Mouse (Mus musculus) embryo, embryonic 11 days (tissue): ENCODE data around the gene Cox7a1.
"Not testable (repeated sequence)": the region's sequence is repeated elsewhere in the genome, so short reads cannot be mapped to it uniquely, and the experiment has no call there.

Experiments used
- DNase-seq: peaks from one replicate; pipeline ENCODE4 v3.0.0-alpha.2; 2015

Gene Cox7a1

DNA sequence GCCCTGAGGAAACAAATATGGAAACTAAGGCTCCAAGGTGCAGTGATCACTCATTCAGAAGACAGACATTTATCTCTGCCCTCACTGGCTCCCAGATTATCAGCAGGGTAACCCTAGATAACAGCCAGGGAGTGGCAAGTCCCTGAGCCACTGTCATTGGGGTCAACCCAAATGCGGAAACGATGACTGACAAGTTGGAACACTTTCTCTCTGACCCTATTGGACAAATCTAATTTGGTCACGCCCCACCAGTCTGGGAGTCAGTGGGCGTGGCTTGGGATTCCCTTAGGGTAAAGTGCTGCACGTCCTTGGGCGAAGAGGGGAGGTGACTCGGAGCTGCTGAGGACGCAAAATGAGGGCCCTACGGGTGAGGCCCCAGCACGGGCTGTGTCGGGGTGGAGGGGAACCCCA lies at the start of gene Cox7a1:
Gene Cox7a1, plus strand, starts transcription at position 266 of the 411 bp plus-strand sequence.
- DNase-seq: peak; percentile 88

- no peak for DNase-seq
Measured at GRCm38 (mm10) chr7:30136826-30137225, 47.1 kb upstream of the Cox7a1 start.

GRCm38 (mm10) chr7:30143170-30143554 lies 40.8 kb upstream of the Cox7a1 start:
- DNase-seq: no peak

GRCm38 (mm10) chr7:30143555-30144209 lies 40.3 kb upstream of the Cox7a1 start:
- peak; percentile 95 for DNase-seq

GRCm38 (mm10) chr7:30147011-30147410 lies 36.9 kb upstream of the Cox7a1 start:
- no peak for DNase-seq

DNA sequence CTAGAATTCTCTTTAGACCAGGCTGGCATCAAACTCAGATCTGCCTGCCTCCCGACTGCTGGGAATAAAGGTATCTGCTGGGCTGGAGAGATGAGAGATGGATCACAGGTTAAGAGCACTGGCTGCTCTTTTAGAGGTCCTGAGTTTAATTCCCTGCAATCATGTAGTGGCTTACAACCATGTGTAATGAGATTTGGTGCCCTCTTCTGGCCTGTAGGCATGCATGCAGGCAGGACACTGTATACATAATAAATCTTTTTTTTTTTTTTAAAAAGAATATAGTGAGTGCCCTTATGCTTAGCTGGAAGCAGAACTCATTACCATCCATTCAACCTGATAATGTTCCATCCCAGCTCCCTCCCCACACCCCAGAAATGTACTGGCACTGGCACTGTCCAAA lies 29.9 kb upstream of the Cox7a1 start:
- DNase-seq: no peak

DNA sequence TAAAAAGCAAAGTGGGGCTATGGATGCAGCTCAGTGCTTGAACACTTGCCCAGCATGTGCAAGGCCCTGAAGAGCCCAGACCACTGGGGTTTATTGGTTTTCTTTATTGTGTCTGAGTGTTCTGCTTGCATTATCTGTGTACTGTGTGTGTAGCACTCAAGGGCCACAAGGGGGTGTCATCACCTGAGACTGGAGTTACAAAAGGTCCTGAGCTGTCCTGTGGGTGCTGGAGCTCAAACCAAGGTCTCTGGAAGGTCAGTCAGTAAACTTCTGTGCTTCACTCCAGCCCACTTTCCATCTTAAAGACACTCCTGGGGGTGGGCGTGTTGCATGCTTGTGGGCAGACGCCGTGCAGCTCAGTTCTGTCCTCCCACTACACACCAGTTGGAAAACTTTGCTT lies 28.4 kb upstream of the Cox7a1 start:
- DNase-seq: no peak

- no peak for DNase-seq
Measured at GRCm38 (mm10) chr7:30163113-30163512, 20.8 kb upstream of the Cox7a1 start.

- no peak for DNase-seq
Measured at GRCm38 (mm10) chr7:30164745-30165144, 19.2 kb upstream of the Cox7a1 start.

DNA sequence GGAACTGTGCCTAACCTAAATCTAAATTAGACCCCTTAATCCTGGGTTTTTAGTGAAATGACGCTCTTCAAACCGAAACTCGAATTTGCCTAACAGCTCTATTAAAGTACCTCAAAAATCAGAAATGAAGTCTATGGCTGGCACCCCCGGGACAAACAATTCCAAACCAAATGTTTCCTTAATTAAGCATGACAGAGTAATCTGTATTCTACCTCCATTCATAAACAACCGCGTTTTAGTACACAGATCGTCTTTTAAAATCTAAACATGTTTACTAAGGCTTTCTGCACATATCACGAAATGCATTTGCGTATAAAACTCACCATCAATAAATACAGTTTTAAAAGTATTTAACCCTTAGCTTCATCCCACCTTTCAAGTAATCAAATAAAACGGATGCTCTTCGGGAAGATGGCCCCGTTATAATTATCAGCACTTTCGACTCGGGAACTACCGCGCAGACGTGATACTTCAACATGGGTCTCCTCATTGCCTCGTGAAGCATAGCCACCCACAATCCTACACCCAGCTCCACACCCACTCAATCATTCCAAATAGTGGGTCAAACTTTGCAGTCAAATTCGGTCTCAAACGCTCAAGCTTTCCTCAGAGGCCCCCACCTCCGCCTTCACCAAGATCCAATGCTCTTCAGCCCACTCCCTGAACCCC lies 14.9 kb upstream of the Cox7a1 start:
- peak; percentile 67 for DNase-seq

GRCm38 (mm10) chr7:30169583-30170282 lies 14.2 kb upstream of the Cox7a1 start, which contains the start of gene Zfp146:
Gene Zfp146 (minus strand): TSS chr7:30169750.
- DNase-seq: peak; percentile 97

DNA sequence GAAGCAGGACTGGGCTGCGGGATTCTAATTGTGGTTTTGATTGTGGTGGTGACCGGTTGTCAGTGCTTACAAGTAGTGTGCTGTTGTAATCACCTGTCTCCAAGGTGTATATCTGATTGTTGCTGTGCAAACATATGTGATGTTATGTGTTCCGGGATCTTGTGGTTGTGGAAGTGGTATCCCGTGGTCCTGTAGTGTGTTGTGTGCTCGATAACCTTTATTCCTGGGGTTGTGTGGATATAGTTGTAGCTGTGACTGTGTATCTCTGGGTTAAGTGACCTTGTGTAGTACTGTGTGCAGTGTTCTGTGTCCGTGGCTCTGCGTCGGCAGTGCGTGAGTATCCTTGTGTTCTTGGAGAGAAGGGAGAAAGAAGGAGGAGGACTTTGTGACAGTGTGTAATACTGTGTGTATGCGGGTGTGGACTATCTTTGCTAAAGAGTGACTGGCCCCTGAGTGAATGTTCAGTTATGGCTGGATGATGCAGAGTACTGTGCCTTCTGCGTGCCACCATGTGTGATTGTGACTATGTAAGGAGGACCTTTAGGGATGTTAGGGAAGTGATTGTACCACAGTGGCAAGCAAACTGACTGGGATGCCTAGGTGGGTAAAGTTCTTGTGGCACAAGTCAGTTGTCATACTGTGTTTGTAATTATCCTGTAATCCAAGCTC lies 13.5 kb upstream of the Cox7a1 start:
- no peak for DNase-seq

GRCm38 (mm10) chr7:30176474-30176873 lies 7.5 kb upstream of the Cox7a1 start:
- no peak for DNase-seq

DNA sequence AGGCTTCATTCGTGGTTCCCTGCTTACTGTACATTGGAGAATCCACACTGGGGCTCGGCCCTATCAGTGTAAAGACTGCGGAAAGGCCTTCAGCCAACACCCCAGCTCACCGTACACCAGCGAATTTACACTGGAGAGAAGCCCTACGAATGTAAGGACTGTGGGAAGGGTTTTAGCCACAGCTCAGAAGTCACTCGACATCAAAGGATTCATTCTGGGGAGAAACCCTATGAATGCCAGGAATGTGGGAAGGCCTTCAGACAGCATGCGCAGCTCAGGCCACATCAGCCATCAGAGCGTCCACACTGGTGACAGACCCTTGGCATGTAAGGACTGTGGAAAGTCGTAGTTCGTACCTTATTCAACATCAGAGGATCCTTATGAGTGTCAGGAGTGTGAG lies 5.7 kb upstream of the Cox7a1 start:
- DNase-seq: no peak

DNA sequence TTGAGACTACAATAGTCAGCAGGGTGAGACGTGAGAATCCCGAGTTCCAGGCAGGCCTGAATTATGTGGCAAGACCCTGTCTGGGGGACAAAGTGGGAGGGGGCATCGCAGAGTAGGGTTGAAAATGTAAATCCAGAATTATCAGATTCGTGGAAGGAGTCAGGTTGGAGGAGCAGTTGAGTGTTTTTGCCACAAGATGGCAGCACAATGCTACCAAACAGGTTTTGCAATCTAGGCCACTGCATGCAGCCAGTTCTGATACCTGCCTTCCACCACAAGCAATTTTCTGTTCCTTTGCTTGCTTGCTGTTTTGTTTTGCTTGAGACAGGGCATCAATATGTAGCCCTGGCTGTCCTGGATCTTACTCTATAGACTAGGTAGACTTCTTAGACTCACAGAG lies 2.6 kb upstream of the Cox7a1 start:
- peak; percentile 83 for DNase-seq

- DNase-seq: not testable (repeated sequence)
Measured at GRCm38 (mm10) chr7:30181929-30182328, 2.0 kb upstream of the Cox7a1 start.

DNA sequence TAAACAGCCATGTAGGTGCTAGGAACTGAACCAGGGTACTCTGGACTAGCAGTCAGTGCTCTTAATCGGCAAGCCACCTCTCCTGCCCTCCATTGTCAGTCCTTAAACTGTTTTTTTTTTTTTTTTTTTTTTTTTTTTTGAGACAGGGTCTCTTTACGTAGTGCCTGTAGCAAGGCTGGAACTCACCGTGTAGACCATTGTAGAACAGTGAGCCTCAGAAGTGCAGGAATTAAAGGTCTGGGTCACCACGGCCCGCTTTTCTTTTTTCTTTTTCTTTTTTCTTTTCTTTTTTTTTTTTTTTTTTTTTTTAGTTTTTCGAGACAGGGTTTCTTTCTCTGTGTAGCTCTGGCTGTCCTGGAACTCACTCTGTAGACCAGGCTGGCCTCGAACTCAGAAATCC lies 755 bp upstream of the Cox7a1 start:
- not testable (repeated sequence) for DNase-seq

GRCm38 (mm10) chr7:30184641-30185348 lies 851 bp downstream of the Cox7a1 start:
- DNase-seq: no peak

GRCm38 (mm10) chr7:30188344-30189115 lies 4.6 kb downstream of the Cox7a1 start:
- no peak for DNase-seq

GRCm38 (mm10) chr7:30189116-30189491 lies 5.2 kb downstream of the Cox7a1 start:
- no peak for DNase-seq

- no peak for DNase-seq
Measured at GRCm38 (mm10) chr7:30192088-30192487, 8.1 kb downstream of the Cox7a1 start.

DNA sequence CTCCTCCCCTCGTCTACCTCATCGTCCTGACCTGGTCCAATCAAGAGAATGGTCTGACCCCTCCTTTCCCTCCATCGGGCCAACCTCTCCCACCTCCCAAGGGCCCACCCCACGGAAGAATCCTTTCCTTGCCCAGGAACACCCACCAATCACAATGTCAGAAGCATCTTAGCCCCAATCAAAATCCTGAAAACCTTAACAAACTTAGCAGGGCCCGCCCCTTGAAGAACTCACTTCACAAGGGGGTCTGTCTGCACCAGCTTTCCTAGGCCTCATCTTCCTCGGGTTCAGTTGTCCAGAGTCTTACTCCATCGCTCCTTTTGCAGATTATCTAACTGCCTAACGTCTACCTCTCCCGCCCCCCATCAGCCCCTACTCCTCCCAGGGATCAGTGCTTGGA lies 9.1 kb downstream of the Cox7a1 start:
- DNase-seq: peak; percentile 40
